Mouse (Mus musculus) heart, embryonic 10.5 days (tissue): ENCODE data around the gene Cpt1b. TPM values are rescaled to one million over a fixed set of nuclear protein-coding genes. Genes with fewer than 3 reads are reported as not detected.

ENCODE experiments used
- DNase-seq: peaks from one replicate; pipeline ENCODE4 v3.0.0-alpha.2; 2017; ENCODE audit warnings: low spot score
- H3K27ac ChIP-seq: fragments of 300-500 bp; sonication (generic); 2 replicates; pipeline ENCODE4 v1.5.1; 2016; ENCODE audit warnings: mild to moderate bottlenecking
- H3K27me3 ChIP-seq: fragments of 300-500 bp; sonication (generic); 2 replicates; pipeline ENCODE4 v1.6.1; 2016; ENCODE audit warnings: mild to moderate bottlenecking; ENCODE audit not compliant: poor library complexity, insufficient read depth, severe bottlenecking
- H3K36me3 ChIP-seq: fragments of 300-500 bp; sonication (generic); 2 replicates; pipeline ENCODE4 v1.6.1; 2016; ENCODE audit warnings: mild to moderate bottlenecking, moderate library complexity
- H3K4me1 ChIP-seq: fragments of 300-500 bp; sonication (generic); 2 replicates; pipeline ENCODE4 v1.6.1; 2016; ENCODE audit warnings: mild to moderate bottlenecking
- H3K4me3 ChIP-seq: fragments of 300-500 bp; sonication (generic); 2 replicates; pipeline ENCODE4 v1.5.1; 2016; ENCODE audit warnings: mild to moderate bottlenecking, moderate library complexity
- H3K9me3 ChIP-seq: fragments of 300-500 bp; sonication (generic); 2 replicates; pipeline ENCODE4 v1.6.1; 2016; ENCODE audit warnings: mild to moderate bottlenecking, moderate library complexity
- WGBS: fragments of 180-500 bp; shearing (Covaris S2); methylation state at CpG from one replicate; pipeline ENCODE4 v1.1.7; 2016; 5-methylcytosine and 5-hydroxymethylcytosine counted together
- polyA plus RNA-seq: library from polyadenylated mRNA; unstranded; fragments of >200 nt; fragmentation: Nextera tagmentation; extraction: Ambion mirVana; gene quantifications from 2 replicates; pipeline ENCODE4 v1.2.1, GENCODE M21; 2016

Gene Cpt1b
- polyA plus RNA-seq, 1 experiment from 2014 or later, result 73.9 TPM

GRCm38 (mm10) chr15:89398146-89398545, 27.5 kb downstream of the Cpt1b start:
- H3K9me3 ChIP-seq, result no peaks in the 10 kb centered on the region
- 84% methylated on average over 2 of the region's 2 CpGs for WGBS
- H3K27ac ChIP-seq, result no peak overlapping the region
- H3K27me3 ChIP-seq, result no peaks in the 10 kb centered on the region
- DNase-seq, result no peak
- no peak overlapping the region for H3K4me3 ChIP-seq
- H3K4me1 ChIP-seq, result no peaks in the 10 kb centered on the region
- no peaks in the 10 kb centered on the region for H3K36me3 ChIP-seq

GRCm38 (mm10) chr15:89396883-89397282, 28.8 kb downstream of the Cpt1b start:
- Histone ChIP-seq H3K27ac (no peak overlapping the region), H3K4me1 (no peaks in the 10 kb centered on the region), H3K4me3 (no peak overlapping the region), H3K36me3 (no peaks in the 10 kb centered on the region), H3K27me3 (no peaks in the 10 kb centered on the region), H3K9me3 (no peaks in the 10 kb centered on the region)
- 82% methylated on average over 4 of the region's 4 CpGs for WGBS
- DNase-seq, result no peak

- Histone ChIP-seq H3K27ac (no peak overlapping the region), H3K9me3 (no peaks in the 10 kb centered on the region), H3K4me1 (no peaks in the 10 kb centered on the region), H3K36me3 (no peaks in the 10 kb centered on the region), H3K4me3 (no peak overlapping the region), H3K27me3 (peaks cover 37% of the 10 kb centered on the region)
- no peak for DNase-seq
- WGBS, result 89% methylated on average over 10 of the region's 10 CpGs
These were observed 35.6 kb downstream of the Cpt1b start for GRCm38 (mm10) chr15:89390081-89390480.

GRCm38 (mm10) chr15:89387127-89387526, 38.5 kb downstream of the Cpt1b start:
- H3K27me3 ChIP-seq, result peaks cover 52% of the 10 kb centered on the region
- H3K36me3 ChIP-seq, result no peaks in the 10 kb centered on the region
- no peak overlapping the region for H3K27ac ChIP-seq
- H3K9me3 ChIP-seq, result no peaks in the 10 kb centered on the region
- H3K4me1 ChIP-seq, result no peaks in the 10 kb centered on the region
- H3K4me3 ChIP-seq, result no peak overlapping the region
- DNase-seq, result no peak
- 41% methylated on average over 12 of the region's 12 CpGs for WGBS

GRCm38 (mm10) chr15:89384617-89385016, 41.0 kb downstream of the Cpt1b start, which contains the start of gene Klhdc7b:
Gene Klhdc7b (plus strand): TSS chr15:89384917.
- no peak within 1 kb of the TSS for H3K27ac ChIP-seq
- H3K36me3 ChIP-seq, result no peaks in the 10 kb centered on the region
- no peak for DNase-seq
- WGBS, result 79% methylated on average over 7 of the region's 7 CpGs
- H3K4me1 ChIP-seq, result peaks cover under 1% of the 10 kb centered on the region
- no peak within 1 kb of the TSS for H3K4me3 ChIP-seq
- H3K9me3 ChIP-seq, result no peaks in the 10 kb centered on the region
- peaks cover 73% of the 10 kb centered on the region for H3K27me3 ChIP-seq

GRCm38 (mm10) chr15:89379429-89379828, 46.2 kb downstream of the Cpt1b start:
- H3K27me3 ChIP-seq, result peaks cover 69% of the 10 kb centered on the region
- WGBS, result 8% methylated on average over 10 of the region's 10 CpGs

GRCm38 (mm10) chr15:89378831-89379401, 46.7 kb downstream of the Cpt1b start, which contains the start of gene Odf3b:
Gene Odf3b (minus strand): TSS chr15:89379282.
- H3K4me3 ChIP-seq, result peak within 1 kb of the TSS; percentile 60
- H3K27ac ChIP-seq, result peak within 1 kb of the TSS; percentile 59
- under 1% methylated on average over 33 of the region's 33 CpGs for WGBS
- no peaks in the 10 kb centered on the region for H3K36me3 ChIP-seq
- no peak for DNase-seq
- peaks cover 33% of the 10 kb centered on the region for H3K4me1 ChIP-seq
- H3K9me3 ChIP-seq, result no peaks in the 10 kb centered on the region
- peaks cover 68% of the 10 kb centered on the region for H3K27me3 ChIP-seq

More at GRCm38 (mm10) chr15:89379429-89379828, 46.2 kb downstream of the Cpt1b start:
- H3K36me3 ChIP-seq, result no peaks in the 10 kb centered on the region
- DNase-seq, result no peak
- peaks cover 29% of the 10 kb centered on the region for H3K4me1 ChIP-seq
- H3K9me3 ChIP-seq, result no peaks in the 10 kb centered on the region
- H3K4me3 ChIP-seq, result peak overlapping the region; percentile 60
- peak overlapping the region; percentile 59 for H3K27ac ChIP-seq

GRCm38 (mm10) chr15:89377938-89378828, 47.5 kb downstream of the Cpt1b start:
- no peaks in the 10 kb centered on the region for H3K36me3 ChIP-seq
- no peak for DNase-seq
- 10% methylated on average over 46 of the region's 46 CpGs for WGBS
- H3K27ac ChIP-seq, result no peak overlapping the region
- peaks cover 68% of the 10 kb centered on the region for H3K27me3 ChIP-seq
- no peaks in the 10 kb centered on the region for H3K9me3 ChIP-seq
- peaks cover 36% of the 10 kb centered on the region for H3K4me1 ChIP-seq
- peak overlapping the region; percentile 60 for H3K4me3 ChIP-seq

- no peak overlapping the region for H3K27ac ChIP-seq
- peak overlapping the region; percentile 22 for H3K4me3 ChIP-seq
- H3K27me3 ChIP-seq, result peaks cover 62% of the 10 kb centered on the region
- peaks cover 44% of the 10 kb centered on the region for H3K4me1 ChIP-seq
- peaks cover 5% of the 10 kb centered on the region for H3K36me3 ChIP-seq
- no peak for DNase-seq
- 5% methylated on average over 18 of the region's 18 CpGs for WGBS
- no peaks in the 10 kb centered on the region for H3K9me3 ChIP-seq
These were observed 48.3 kb downstream of the Cpt1b start for GRCm38 (mm10) chr15:89377362-89377761.

- Histone ChIP-seq H3K27ac (no peak within 1 kb of the TSS), H3K4me3 (peak within 1 kb of the TSS; percentile 22), H3K4me1 (peaks cover 48% of the 10 kb centered on the region), H3K36me3 (peaks cover 9% of the 10 kb centered on the region), H3K9me3 (no peaks in the 10 kb centered on the region), H3K27me3 (peaks cover 60% of the 10 kb centered on the region)
- 15% methylated on average over 16 of the region's 16 CpGs for WGBS
- DNase-seq, result no peak
These were observed 48.7 kb downstream of the Cpt1b start, which contains the start of gene Tymp for GRCm38 (mm10) chr15:89376957-89377356. Gene Tymp (minus strand): TSS chr15:89377039.

- peaks cover 50% of the 10 kb centered on the region for H3K4me1 ChIP-seq
These were observed 49.6 kb downstream of the Cpt1b start for GRCm38 (mm10) chr15:89376040-89376439.

GRCm38 (mm10) chr15:89374801-89375534, 50.7 kb downstream of the Cpt1b start:
- H3K9me3 ChIP-seq, result no peaks in the 10 kb centered on the region
- WGBS, result 89% methylated on average over 17 of the region's 17 CpGs
- H3K36me3 ChIP-seq, result peaks cover 28% of the 10 kb centered on the region
- no peak for DNase-seq
- H3K4me1 ChIP-seq, result peaks cover 50% of the 10 kb centered on the region
- H3K4me3 ChIP-seq, result peak overlapping the region; percentile 76
- H3K27me3 ChIP-seq, result peaks cover 41% of the 10 kb centered on the region
- no peak overlapping the region for H3K27ac ChIP-seq

More at GRCm38 (mm10) chr15:89376040-89376439, 49.6 kb downstream of the Cpt1b start:
- Histone ChIP-seq H3K9me3 (no peaks in the 10 kb centered on the region), H3K27ac (no peak overlapping the region), H3K36me3 (peaks cover 18% of the 10 kb centered on the region), H3K27me3 (peaks cover 51% of the 10 kb centered on the region), H3K4me3 (no peak overlapping the region)
- 77% methylated on average over 7 of the region's 7 CpGs for WGBS
- no peak for DNase-seq
